Mouse (Mus musculus) CH12.LX (cell line): ENCODE results near the gene Itpr3. TPM values are rescaled to one million over a fixed set of nuclear protein-coding genes. Genes with fewer than 3 reads are reported as not detected.

Source experiments
- DNase-seq: peaks from one replicate; pipeline ENCODE4 v3.0.0-alpha.2; 2013; ENCODE audit errors: extremely low read depth
- H3K27ac ChIP-seq: 2 replicates; pipeline ENCODE4 v1.5.1; 2012; ENCODE audit warnings: low read depth, mild to moderate bottlenecking, control low read depth, moderate library complexity; ENCODE audit not compliant: insufficient read depth
- H3K27me3 ChIP-seq: replicated peaks from 2 replicates; pipeline ENCODE3; 2012; ENCODE audit warnings: inconsistent platforms
- H3K36me3 ChIP-seq, 2 experiments: replicated peaks in 1 of 2; 2 replicates each; pipeline versions ENCODE3 to v1.6.1; 2012; ENCODE audit warnings: inconsistent platforms in 1 of 2, low read length in 1 of 2, mild to moderate bottlenecking in 1 of 2, mixed read lengths in 1 of 2, moderate library complexity in 1 of 2; ENCODE audit not compliant: control insufficient read depth in 1 of 2, insufficient read depth in 1 of 2
- H3K4me1 ChIP-seq, 2 experiments: 2 replicates each; pipeline ENCODE4 v1.6.1; 2012; ENCODE audit warnings: inconsistent platforms in 1 of 2, moderate library complexity in 1 of 2; ENCODE audit not compliant: insufficient read depth in 2 of 2, control insufficient read depth in 1 of 2
- H3K4me2 ChIP-seq: 2 replicates; pipeline ENCODE4 v1.6.1; 2012; ENCODE audit warnings: low read depth, mild to moderate bottlenecking, control low read depth; ENCODE audit not compliant: poor library complexity, insufficient read depth, severe bottlenecking
- H3K4me3 ChIP-seq, 3 experiments: fragments of 150-350 bp in 1 of 3; sonication (generic) in 1 of 3; replicated peaks in 1 of 3; 2 replicates each; pipeline versions ENCODE3 to v1.5.1; 2011 to 2012; ENCODE audit warnings: low read depth in 2 of 3, low read length in 2 of 3, mild to moderate bottlenecking in 2 of 3, moderate library complexity in 2 of 3, control low read depth in 1 of 3, improper control_type of control experiment in 1 of 3, inconsistent platforms in 1 of 3, mixed read lengths in 1 of 3; ENCODE audit not compliant: poor library complexity in 1 of 3
- H3K79me2 ChIP-seq: replicated peaks from 2 replicates; pipeline ENCODE4 v1.6.1; 2012; ENCODE audit warnings: mild to moderate bottlenecking, moderate library complexity; ENCODE audit not compliant: control insufficient read depth, poor library complexity, insufficient read depth, severe bottlenecking; ENCODE audit errors: extremely low read depth
- H3K9ac ChIP-seq: 2 replicates; pipeline ENCODE4 v1.6.1; 2012; ENCODE audit warnings: low read depth, mild to moderate bottlenecking, control low read depth, moderate library complexity; ENCODE audit not compliant: insufficient read depth
- H3K9me3 ChIP-seq: replicated peaks from 2 replicates; pipeline ENCODE3; 2012; ENCODE audit warnings: low read length, inconsistent platforms, mixed read lengths
- BHLHE40 ChIP-seq: IDR thresholded peaks from 2 replicates; pipeline ENCODE4 v1.6.1; 2011; ENCODE audit warnings: mild to moderate bottlenecking, low read depth, low read length, improper control_type of control experiment
- CHD1 ChIP-seq: IDR thresholded peaks from 2 replicates; pipeline ENCODE4 v1.6.1; 2012; ENCODE audit warnings: low read depth, low read length, improper control_type of control experiment, inconsistent platforms
- CHD2 ChIP-seq: IDR thresholded peaks from 2 replicates; pipeline ENCODE4 v1.6.1; 2011; ENCODE audit warnings: low read length, improper control_type of control experiment
- CTCF ChIP-seq, 2 experiments: IDR thresholded peaks in 1 of 2; conservative IDR thresholded peaks in 1 of 2; 2 replicates each; pipeline ENCODE4 v1.5.1; 2011 to 2012; ENCODE audit warnings: low read depth in 2 of 2, low read length in 2 of 2, improper control_type of control experiment in 1 of 2, inconsistent platforms in 1 of 2, mild to moderate bottlenecking in 1 of 2, moderate library complexity in 1 of 2
- E2F4 ChIP-seq: IDR thresholded peaks from 2 replicates; pipeline ENCODE4 v1.6.1; 2011; ENCODE audit warnings: low read depth, low read length, improper control_type of control experiment; ENCODE audit not compliant: insufficient replicate concordance
- ELF1 ChIP-seq: IDR thresholded peaks from 2 replicates; pipeline ENCODE4 v1.6.1; 2014; ENCODE audit warnings: low read depth, mild to moderate bottlenecking, inconsistent platforms, low read length, improper control_type of control experiment
- EP300 ChIP-seq: IDR thresholded peaks from 2 replicates; pipeline ENCODE4 v1.6.1; 2011; ENCODE audit warnings: low read length, improper control_type of control experiment
- ETS1 ChIP-seq: conservative IDR thresholded peaks from 2 replicates; pipeline ENCODE4 v1.6.1; 2012; ENCODE audit warnings: low read depth, mild to moderate bottlenecking, inconsistent platforms, low read length, improper control_type of control experiment, moderate library complexity
- GABPA ChIP-seq: IDR thresholded peaks from 2 replicates; pipeline ENCODE4 v1.6.1; 2012; ENCODE audit warnings: low read depth, low read length, improper control_type of control experiment, inconsistent platforms; ENCODE audit not compliant: insufficient replicate concordance
- HCFC1 ChIP-seq: IDR thresholded peaks from 2 replicates; pipeline ENCODE4 v1.6.1; 2012; ENCODE audit warnings: low read depth, mild to moderate bottlenecking, inconsistent platforms, low read length, improper control_type of control experiment
- IRF4 ChIP-seq: IDR thresholded peaks from 2 replicates; pipeline ENCODE4 v1.6.1; 2014; ENCODE audit warnings: low read depth, mild to moderate bottlenecking, inconsistent platforms, low read length, improper control_type of control experiment
- JUN ChIP-seq: IDR thresholded peaks from 2 replicates; pipeline ENCODE4 v1.6.1; 2011; ENCODE audit warnings: low read depth, mild to moderate bottlenecking, low read length, improper control_type of control experiment, moderate library complexity; ENCODE audit not compliant: insufficient read depth
- JUND ChIP-seq: conservative IDR thresholded peaks from 2 replicates; pipeline ENCODE4 v1.6.1; 2011; ENCODE audit warnings: low read depth, low read length, improper control_type of control experiment
- KAT2A ChIP-seq: IDR thresholded peaks from 2 replicates; pipeline ENCODE4 v1.6.1; 2012; ENCODE audit warnings: low read length, improper control_type of control experiment, inconsistent platforms; ENCODE audit not compliant: insufficient replicate concordance
- MAFK ChIP-seq: IDR thresholded peaks from 2 replicates; pipeline ENCODE4 v1.6.1; 2011; ENCODE audit warnings: low read length, improper control_type of control experiment; ENCODE audit not compliant: insufficient replicate concordance
- MAX ChIP-seq: IDR thresholded peaks from 2 replicates; pipeline ENCODE4 v1.6.1; 2011; ENCODE audit warnings: low read length, improper control_type of control experiment
- MAZ ChIP-seq: IDR thresholded peaks from 2 replicates; pipeline ENCODE4 v1.6.1; 2012; ENCODE audit warnings: low read depth, mild to moderate bottlenecking, inconsistent platforms, low read length, improper control_type of control experiment, moderate library complexity
- MEF2A ChIP-seq: IDR thresholded peaks from 2 replicates; pipeline ENCODE4 v1.6.1; 2014; ENCODE audit warnings: low read depth, mild to moderate bottlenecking, inconsistent platforms, low read length, improper control_type of control experiment, borderline replicate concordance
- MXI1 ChIP-seq: IDR thresholded peaks from 2 replicates; pipeline ENCODE4 v1.6.1; 2011; ENCODE audit warnings: mild to moderate bottlenecking, low read depth, low read length, improper control_type of control experiment
- MYC ChIP-seq: IDR thresholded peaks from 2 replicates; pipeline ENCODE4 v1.6.1; 2011; ENCODE audit warnings: low read depth, mild to moderate bottlenecking, improper control_type of control experiment, low read length
- NELFE ChIP-seq: IDR thresholded peaks from 2 replicates; pipeline ENCODE4 v1.6.1; 2011; ENCODE audit warnings: low read depth, low read length, improper control_type of control experiment
- NRF1 ChIP-seq: IDR thresholded peaks from 2 replicates; pipeline ENCODE4 v1.6.1; 2014; ENCODE audit warnings: low read depth, mild to moderate bottlenecking, inconsistent platforms, low read length, improper control_type of control experiment, moderate library complexity
- PAX5 ChIP-seq: IDR thresholded peaks from 2 replicates; pipeline ENCODE4 v1.6.1; 2012; ENCODE audit warnings: low read length, inconsistent platforms, mixed read lengths
- POLR2A ChIP-seq: IDR thresholded peaks from 2 replicates; pipeline ENCODE4 v1.6.1; 2011; ENCODE audit warnings: low read depth, mild to moderate bottlenecking, improper control_type of control experiment, low read length
- POLR2AphosphoS2 ChIP-seq: IDR thresholded peaks from 2 replicates; pipeline ENCODE4 v1.6.1; 2011; ENCODE audit warnings: low read depth, low read length, improper control_type of control experiment
- RAD21 ChIP-seq: IDR thresholded peaks from 2 replicates; pipeline ENCODE4 v1.6.1; 2011; ENCODE audit warnings: low read depth, mild to moderate bottlenecking, low read length, improper control_type of control experiment, moderate library complexity
- RCOR1 ChIP-seq: conservative IDR thresholded peaks from 2 replicates; pipeline ENCODE4 v1.6.1; 2012; ENCODE audit warnings: low read depth, mild to moderate bottlenecking, inconsistent platforms, low read length, improper control_type of control experiment
- SIN3A ChIP-seq: IDR thresholded peaks from 2 replicates; pipeline ENCODE4 v1.6.1; 2012; ENCODE audit warnings: low read length, improper control_type of control experiment, inconsistent platforms
- SMC3 ChIP-seq: IDR thresholded peaks from 2 replicates; pipeline ENCODE4 v1.6.1; 2011; ENCODE audit warnings: low read depth, low read length, improper control_type of control experiment
- TBP ChIP-seq: conservative IDR thresholded peaks from 2 replicates; pipeline ENCODE4 v1.6.1; 2011; ENCODE audit warnings: low read depth, low read length, improper control_type of control experiment
- TCF12 ChIP-seq: IDR thresholded peaks from 2 replicates; pipeline ENCODE4 v1.6.1; 2014; ENCODE audit warnings: low read depth, mild to moderate bottlenecking, inconsistent platforms, low read length, improper control_type of control experiment
- UBTF ChIP-seq: IDR thresholded peaks from 2 replicates; pipeline ENCODE4 v1.6.1; 2012; ENCODE audit warnings: low read depth, mild to moderate bottlenecking, inconsistent platforms, low read length, improper control_type of control experiment, moderate library complexity
- USF1 ChIP-seq: IDR thresholded peaks from 2 replicates; pipeline ENCODE4 v1.6.1; 2014; ENCODE audit warnings: low read depth, mild to moderate bottlenecking, inconsistent platforms, low read length, improper control_type of control experiment
- USF2 ChIP-seq: conservative IDR thresholded peaks from 2 replicates; pipeline ENCODE4 v1.6.1; 2011; ENCODE audit warnings: low read depth, low read length, improper control_type of control experiment
- ZC3H11A ChIP-seq: IDR thresholded peaks from 2 replicates; pipeline ENCODE4 v1.6.1; 2012; ENCODE audit warnings: low read depth, mild to moderate bottlenecking, inconsistent platforms, low read length, improper control_type of control experiment
- ZKSCAN1 ChIP-seq: IDR thresholded peaks from 2 replicates; pipeline ENCODE4 v1.6.1; 2012; ENCODE audit warnings: low read depth, inconsistent platforms, low read length, improper control_type of control experiment, borderline replicate concordance
- ZMIZ1 ChIP-seq: IDR thresholded peaks from 2 replicates; pipeline ENCODE4 v1.6.1; 2012; ENCODE audit warnings: low read depth, mild to moderate bottlenecking, inconsistent platforms, low read length, improper control_type of control experiment
- ZNF384 ChIP-seq: IDR thresholded peaks from 2 replicates; pipeline ENCODE4 v1.6.1; 2012; ENCODE audit warnings: low read depth, low read length, improper control_type of control experiment, inconsistent platforms
- dilution Hi-C: fragments of 300-500 bp; cut with MboI; formaldehyde crosslinking; loops from 2 replicates; pipeline ENCODE4 v1.14.3; 2020; ENCODE audit warnings: low sequenced_read_pairs; ENCODE audit not compliant: extremely low pct_unique_long_range_greater_than_20kb, extremely low pct_ligation_motif_present
- in situ Hi-C: fragments of 300-500 bp; cut with MboI; formaldehyde crosslinking; loops from 3 replicates; pipeline ENCODE4 v1.14.3; 2019; ENCODE audit warnings: low sequenced_read_pairs, low pct_ligation_motif_present, low pct_unique_long_range_greater_than_20kb, mixed read lengths
- polyA plus RNA-seq: library from polyadenylated mRNA; unstranded; fragments of >175 nt; gene quantifications from 2 replicates; pipeline ENCODE4 v1.2.1, GENCODE M21; 2012; ENCODE audit warnings: low read depth; ENCODE audit not compliant: insufficient read length
- total RNA-seq, 2 experiments: library from RNA; depleted of rRNA; stranded (reverse); fragments of 300-350 nt in 1 of 2; fragments of >200 nt in 1 of 2; gene quantifications; 2 replicates each; pipeline ENCODE4 v1.2.3; 2012 to 2014

The Itpr3 gene
- total RNA-seq (2012; rRNA removed) = 8.3 and 11.3 TPM in 2 replicates
- 2.5 TPM in 2 replicates for total RNA-seq (2014; rRNA removed)
- 8.5 and 9.5 TPM in 2 replicates for polyA plus RNA-seq

GRCm38 (mm10) chr17:27056812-27057516 is at the start of gene Itpr3:
TSS of gene Itpr3 (plus strand) at chr17:27057304.
- H3K36me3 ChIP-seq = no peaks in the 10 kb centered on the region
- no peaks in the 10 kb centered on the region for H3K79me2 ChIP-seq
- peaks cover 2% of the 10 kb centered on the region for H3K9me3 ChIP-seq
- in situ Hi-C loops = no loop called here
- peaks cover 6 to 45% of the 10 kb centered on the region in 2 experiments; a peak in 3 of 4 replicates for H3K4me1 ChIP-seq
- H3K9ac ChIP-seq = peak within 1 kb of the TSS; percentile 10
- H3K27ac ChIP-seq = peak within 1 kb of the TSS; percentile 30; the same call in 1 of the 2 replicates
- peak within 1 kb of the TSS; percentile 62 to 70 (median 65) for H3K4me3 ChIP-seq
- no peaks in the 10 kb centered on the region for H3K27me3 ChIP-seq
- DNase-seq = peak; percentile 67
- TF ChIP-seq MXI1 (peak; percentile 94), RAD21 (no peak), ZNF384 (no peak), MAFK (no peak), NRF1 (no peak; the same call in 1 of the 2 replicates), MEF2A (no peak), USF2 (no peak), JUND (no peak), SMC3 (no peak), EP300 (no peak), KAT2A (no peak), NELFE (peak; percentile 64), JUN (no peak), CHD2 (no peak), POLR2AphosphoS2 (no peak), PAX5 (no peak), TBP (no peak), UBTF (peak; percentile 73), TCF12 (peak; percentile 54; the same call in 1 of the 2 replicates), BHLHE40 (peak; percentile 79), HCFC1 (peak; percentile 27), CHD1 (no peak), MYC (0 out of 2 replicates have a peak, but pooled peaks have one; percentile 14), MAX (no peak; the same call in 1 of the 2 replicates), GABPA (no peak), SIN3A (peak; percentile 74), ELF1 (peak; percentile 78), RCOR1 (no peak), CTCF (conservative IDR thresholded peaks at IDR 0.05 in 1 of 2, IDR thresholded peaks at IDR 0.05 in 1 of 2; ENCODE audit: low read depth in 2 of 2, low read length in 2 of 2) (no peak), ZKSCAN1 (no peak), IRF4 (no peak), E2F4 (no peak), MAZ (no peak), USF1 (no peak), ETS1 (no peak; the same call in 1 of the 2 replicates), POLR2A (peak; percentile 77), ZMIZ1 (peak; percentile 60; the same call in 1 of the 2 replicates), ZC3H11A (no peak)
- TF ChIP-seq, all 38 proteins: peak for 11
- peak within 1 kb of the TSS; percentile 83 for H3K4me2 ChIP-seq
- dilution Hi-C loops = no loop called here
